Mouse (Mus musculus) stomach, embryonic 14.5 days (tissue): ENCODE results near the gene Lyar. TPM values are rescaled to one million over a fixed set of nuclear protein-coding genes. Genes with fewer than 3 reads are reported as not detected.
A peak's percentile ranks its signal among the peaks of the same experiment; 100 is the strongest.

Experiments
- ATAC-seq: fragments of 200-750 bp; cut with Nextera tagmentation; 2 replicates; pipeline ENCODE4 v1.8.0; 2017; ENCODE audit warnings: low read depth, moderate TSS enrichment; ENCODE audit not compliant: insufficient number of reproducible peaks, insufficient read depth, low FRiP score
- H3K27ac ChIP-seq: fragments of 300-500 bp; sonication (generic); 2 replicates; pipeline ENCODE4 v1.5.1; 2014; ENCODE audit warnings: mild to moderate bottlenecking, low read length, moderate library complexity, mixed read lengths
- H3K27me3 ChIP-seq: fragments of 300-500 bp; sonication (generic); 2 replicates; pipeline ENCODE4 v1.6.1; 2014; ENCODE audit warnings: low read length, control low read depth, mixed read lengths; ENCODE audit not compliant: control insufficient read depth, insufficient read depth
- H3K36me3 ChIP-seq: fragments of 300-500 bp; sonication (generic); 2 replicates; pipeline ENCODE4 v1.6.1; 2014; ENCODE audit warnings: mild to moderate bottlenecking, control low read depth, low read length, moderate library complexity, mixed read lengths; ENCODE audit not compliant: control insufficient read depth, insufficient read depth
- H3K4me1 ChIP-seq: fragments of 300-500 bp; sonication (generic); 2 replicates; pipeline ENCODE4 v1.6.1; 2014; ENCODE audit warnings: low read length, control low read depth, mixed read lengths; ENCODE audit not compliant: control insufficient read depth, insufficient read depth
- H3K4me2 ChIP-seq: fragments of 300-500 bp; sonication (generic); replicated peaks from 2 replicates; pipeline ENCODE4 v1.6.1; 2014; ENCODE audit warnings: low read depth, low read length, control low read depth
- H3K4me3 ChIP-seq: fragments of 300-500 bp; sonication (generic); 2 replicates; pipeline ENCODE4 v1.5.1; 2014; ENCODE audit warnings: low read depth, low read length, control low read depth
- H3K9ac ChIP-seq: fragments of 300-500 bp; sonication (generic); replicated peaks from 2 replicates; pipeline ENCODE4 v1.6.1; 2014; ENCODE audit warnings: low read depth, mild to moderate bottlenecking, control low read depth, low read length, moderate library complexity, mixed read lengths
- H3K9me3 ChIP-seq: fragments of 300-500 bp; sonication (generic); 2 replicates; pipeline ENCODE4 v1.6.1; 2016; ENCODE audit warnings: low read depth, low read length, control low read depth; ENCODE audit not compliant: control insufficient read depth
- WGBS: fragments of 180-500 bp; shearing (Covaris S2); extraction: QIAGEN DNeasy Blood & Tissue Kit; methylation state at CpG from one replicate; pipeline ENCODE4 v1.1.7; 2014; 5-methylcytosine and 5-hydroxymethylcytosine counted together
- polyA plus RNA-seq: library from polyadenylated mRNA; unstranded; fragments of >200 nt; fragmentation: Nextera tagmentation; extraction: Ambion mirVana; gene quantifications from 2 replicates; pipeline ENCODE4 v1.2.1, GENCODE M21; 2014

The Lyar gene
- polyA plus RNA-seq, 1 experiment from 2014 or later: 90.3 TPM

DNA sequence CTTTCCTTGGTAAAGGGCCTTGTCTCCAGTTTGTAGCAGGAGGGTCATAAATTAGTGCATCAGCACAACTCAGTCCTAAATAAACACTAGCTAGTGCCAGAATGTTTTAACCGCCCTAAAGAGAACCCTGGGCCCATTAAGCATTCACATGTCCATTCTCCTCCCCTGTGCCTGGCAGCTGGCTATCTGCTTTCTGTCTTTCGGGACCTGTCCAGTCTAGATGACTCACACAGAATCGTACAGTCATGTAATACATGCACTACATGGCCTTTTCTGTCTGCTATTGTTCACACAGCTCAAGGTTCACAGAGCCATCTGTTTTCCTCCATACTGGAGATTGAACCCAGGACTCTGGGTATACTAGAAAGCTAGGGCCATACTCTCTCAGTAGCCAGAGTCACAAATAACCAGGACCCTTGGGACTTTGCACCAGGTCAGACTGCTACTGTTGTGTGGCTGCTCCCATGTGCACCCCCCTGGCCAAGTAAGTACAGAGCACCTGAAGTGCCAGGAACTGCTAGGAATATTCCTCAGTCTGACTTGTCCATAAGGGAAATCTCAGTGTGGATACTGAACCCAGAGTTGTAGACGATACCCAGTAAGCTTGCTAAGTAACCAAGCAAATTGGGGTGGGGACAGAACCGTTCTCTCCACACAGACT is 23.3 kb upstream of the Lyar start:
- Histone ChIP-seq H3K27ac (no peak overlapping the region), H3K4me2 (no peak overlapping the region), H3K4me1 (no peaks in the 10 kb centered on the region), H3K9me3 (no peaks in the 10 kb centered on the region), H3K4me3 (no peak overlapping the region), H3K27me3 (no peaks in the 10 kb centered on the region), H3K36me3 (peaks cover 19% of the 10 kb centered on the region), H3K9ac (no peak overlapping the region)
- no peak for ATAC-seq
- WGBS: 65% methylated on average over 5 of the region's 5 CpGs

DNA sequence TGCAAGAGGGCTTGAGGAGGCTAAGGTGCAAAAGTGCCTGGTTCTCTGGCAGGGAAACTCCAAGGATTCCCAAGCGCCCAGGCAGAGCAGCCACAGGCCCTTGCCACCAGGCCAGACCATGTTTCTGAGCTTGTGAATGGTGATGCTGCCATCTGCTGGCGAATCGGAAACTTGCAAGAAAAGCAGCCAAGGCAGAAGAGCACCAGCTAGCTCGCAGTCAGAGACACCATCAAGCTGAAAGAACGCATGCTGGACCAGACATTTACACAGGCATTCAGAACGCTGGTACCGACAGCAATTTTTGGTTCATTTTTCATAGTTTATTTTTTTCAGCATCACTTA is 22.8 kb upstream of the Lyar start:
- Histone ChIP-seq H3K27ac (no peak overlapping the region), H3K4me2 (no peak overlapping the region), H3K27me3 (no peaks in the 10 kb centered on the region), H3K4me3 (no peak overlapping the region), H3K9me3 (no peaks in the 10 kb centered on the region), H3K36me3 (peaks cover 24% of the 10 kb centered on the region), H3K4me1 (no peaks in the 10 kb centered on the region), H3K9ac (no peak overlapping the region)
- no peak for ATAC-seq
- 14% methylated on average over 7 of the region's 7 CpGs for WGBS

DNA sequence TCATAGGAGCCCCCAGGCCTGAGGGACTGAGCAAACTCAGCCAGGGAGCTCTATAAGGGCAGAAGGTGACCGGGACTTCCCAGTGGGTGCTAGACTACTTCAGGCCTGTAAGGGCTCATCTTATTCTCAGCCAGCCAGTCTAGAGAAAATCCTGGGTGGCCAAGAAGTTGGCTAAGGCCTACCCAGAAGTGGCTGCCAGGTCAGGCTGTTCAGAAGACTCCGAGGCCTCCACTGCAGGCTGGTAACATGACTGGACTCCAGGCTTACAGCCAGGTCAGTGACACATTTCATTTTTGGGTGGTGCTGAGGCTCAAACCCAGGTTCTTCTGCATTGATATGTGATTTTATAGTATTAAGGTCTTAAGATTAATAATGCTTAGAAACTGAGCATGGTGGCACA is 20.6 kb upstream of the Lyar start:
- no peak overlapping the region for H3K27ac ChIP-seq
- no peaks in the 10 kb centered on the region for H3K9me3 ChIP-seq
- H3K36me3 ChIP-seq: peaks cover 37% of the 10 kb centered on the region
- H3K4me3 ChIP-seq: no peak overlapping the region
- H3K27me3 ChIP-seq: no peaks in the 10 kb centered on the region
- no peak for ATAC-seq
- 87% methylated on average over 2 of the region's 2 CpGs for WGBS
- no peak overlapping the region for H3K4me2 ChIP-seq
- no peaks in the 10 kb centered on the region for H3K4me1 ChIP-seq
- no peak overlapping the region for H3K9ac ChIP-seq

DNA sequence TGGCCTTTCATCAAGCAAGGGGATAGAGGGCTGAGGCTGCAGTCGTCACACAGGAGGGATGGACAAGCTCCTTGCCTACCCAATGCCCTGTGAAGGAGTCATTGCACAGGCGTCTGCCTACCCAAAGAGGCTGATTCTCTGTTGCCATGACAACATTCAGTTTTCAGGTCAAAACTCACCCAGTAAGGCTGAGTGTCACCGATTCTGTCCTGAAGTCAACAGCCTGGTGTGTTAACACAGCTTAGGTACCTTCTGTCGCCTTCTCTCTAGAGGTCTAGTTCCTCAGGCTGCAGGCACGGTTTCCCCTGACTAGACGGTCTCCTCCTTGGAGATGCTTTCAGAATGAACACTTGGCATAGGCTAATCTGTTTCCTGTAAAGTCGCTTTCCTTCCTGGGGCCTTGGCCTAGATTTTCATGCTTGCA is 15.0 kb upstream of the Lyar start:
- no peak overlapping the region for H3K4me2 ChIP-seq
- peaks cover 49% of the 10 kb centered on the region for H3K36me3 ChIP-seq
- no peak for ATAC-seq
- WGBS: 85% methylated on average over 7 of the region's 7 CpGs
- no peaks in the 10 kb centered on the region for H3K9me3 ChIP-seq
- H3K4me3 ChIP-seq: no peak overlapping the region
- no peak overlapping the region for H3K9ac ChIP-seq
- H3K27me3 ChIP-seq: no peaks in the 10 kb centered on the region
- no peak overlapping the region for H3K27ac ChIP-seq
- no peaks in the 10 kb centered on the region for H3K4me1 ChIP-seq

DNA sequence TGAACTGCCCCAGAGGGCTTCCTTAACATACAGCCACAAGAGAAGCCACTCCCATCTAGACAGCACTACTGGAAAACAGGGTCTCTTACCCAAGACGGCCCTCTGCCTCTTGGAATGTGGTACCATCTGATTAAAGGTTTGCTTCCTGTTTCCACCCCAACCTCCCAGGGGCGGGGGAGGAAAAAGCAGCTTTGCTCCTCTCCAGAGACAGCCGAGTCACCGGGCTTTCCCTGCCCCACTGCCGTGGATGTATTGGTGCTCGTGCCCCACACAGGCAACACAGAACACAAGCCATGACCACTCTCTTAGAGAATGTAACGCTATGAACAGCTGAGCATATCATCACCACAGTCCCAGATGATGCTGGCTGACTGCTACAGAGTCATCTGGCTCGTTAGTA is 11.3 kb upstream of the Lyar start:
- peaks cover 38% of the 10 kb centered on the region for H3K36me3 ChIP-seq
- WGBS: 77% methylated on average over 8 of the region's 8 CpGs
- H3K4me2 ChIP-seq: no peak overlapping the region
- no peak overlapping the region for H3K27ac ChIP-seq
- no peaks in the 10 kb centered on the region for H3K4me1 ChIP-seq
- H3K9me3 ChIP-seq: no peaks in the 10 kb centered on the region
- H3K9ac ChIP-seq: no peak overlapping the region
- no peaks in the 10 kb centered on the region for H3K27me3 ChIP-seq
- no peak overlapping the region for H3K4me3 ChIP-seq
- no peak for ATAC-seq

DNA sequence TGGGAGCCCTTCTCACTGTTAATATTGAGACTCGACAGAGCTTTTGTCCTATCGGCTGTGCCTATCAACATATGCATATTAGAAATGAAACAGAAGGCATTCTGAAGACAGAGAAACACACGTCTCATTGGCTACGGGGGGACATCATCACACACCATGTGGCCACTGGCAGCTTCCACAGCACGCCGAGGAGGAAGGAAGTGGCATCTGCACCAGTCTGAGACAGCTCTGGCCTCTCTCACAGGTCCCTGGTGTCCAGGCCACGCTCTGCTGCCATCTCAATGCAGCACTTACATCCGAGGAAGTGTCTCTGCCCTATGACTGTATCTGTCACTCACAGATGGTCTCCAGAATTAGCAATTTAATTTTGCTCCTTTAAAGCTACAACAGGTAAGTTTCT is 8.6 kb upstream of the Lyar start:
- H3K9ac ChIP-seq: no peak overlapping the region
- H3K4me3 ChIP-seq: no peak overlapping the region
- H3K27me3 ChIP-seq: no peaks in the 10 kb centered on the region
- H3K36me3 ChIP-seq: peaks cover 41% of the 10 kb centered on the region
- WGBS: 90% methylated on average over 8 of the region's 8 CpGs
- no peak overlapping the region for H3K27ac ChIP-seq
- no peaks in the 10 kb centered on the region for H3K4me1 ChIP-seq
- no peak for ATAC-seq
- no peak overlapping the region for H3K4me2 ChIP-seq
- no peaks in the 10 kb centered on the region for H3K9me3 ChIP-seq

DNA sequence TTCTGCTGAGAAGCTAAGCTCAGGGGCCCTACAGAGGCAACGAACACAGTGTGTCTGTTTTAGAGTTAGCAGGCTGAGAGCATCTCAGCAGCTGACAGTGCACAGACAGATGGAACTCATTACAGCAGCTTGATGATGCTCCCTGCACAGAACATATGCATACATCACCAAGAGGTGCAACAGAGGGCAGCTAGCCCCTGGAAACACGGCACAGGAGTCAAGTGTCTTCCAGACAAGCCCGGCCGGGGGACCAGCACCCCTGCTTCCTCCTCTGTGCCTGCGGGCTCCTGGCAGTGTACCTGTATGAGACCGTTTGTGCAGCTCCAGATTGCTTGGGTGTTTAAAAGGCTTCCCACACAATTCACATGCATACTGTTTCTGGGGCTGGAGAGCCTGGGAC is 7.3 kb upstream of the Lyar start:
- ATAC-seq: no peak
- Histone ChIP-seq H3K4me2 (no peak overlapping the region), H3K36me3 (peaks cover 43% of the 10 kb centered on the region), H3K9ac (no peak overlapping the region), H3K9me3 (no peaks in the 10 kb centered on the region), H3K4me1 (no peaks in the 10 kb centered on the region), H3K4me3 (no peak overlapping the region), H3K27me3 (no peaks in the 10 kb centered on the region), H3K27ac (no peak overlapping the region)
- WGBS: 75% methylated on average over 6 of the region's 6 CpGs

DNA sequence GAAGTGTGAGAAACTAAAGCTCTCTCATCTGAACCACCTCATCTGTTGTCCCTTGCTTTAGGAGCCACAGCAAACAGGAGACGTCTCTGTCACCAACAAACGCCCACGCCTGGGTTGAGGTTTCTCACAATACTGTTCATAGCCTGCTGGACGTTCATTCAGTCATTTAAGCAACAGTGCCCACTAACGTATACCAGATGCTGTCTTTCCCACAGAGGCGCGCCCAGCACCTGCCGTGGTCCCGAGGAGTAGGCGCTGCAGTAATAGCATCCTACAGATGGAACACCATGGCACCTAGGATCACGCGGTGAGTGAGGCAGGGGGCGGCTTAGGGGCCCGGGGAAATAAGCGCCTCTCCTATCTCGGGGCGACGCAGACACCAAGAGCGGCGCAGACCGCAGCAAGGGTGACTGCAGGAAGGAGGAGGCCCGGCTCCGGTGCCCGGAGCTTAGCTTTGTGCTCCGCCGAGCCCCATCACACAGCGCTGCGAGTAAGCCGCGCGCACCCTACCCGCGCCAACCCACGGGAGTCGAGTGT is 431 bp upstream of the Lyar start:
- H3K9me3 ChIP-seq: no peaks in the 10 kb centered on the region
- peaks cover 14% of the 10 kb centered on the region for H3K4me1 ChIP-seq
- H3K36me3 ChIP-seq: peaks cover 11% of the 10 kb centered on the region; the same call in 1 of the 2 replicates
- H3K4me3 ChIP-seq: peak overlapping the region; percentile 93
- H3K9ac ChIP-seq: peak overlapping the region; percentile 65
- ATAC-seq: peak; percentile 74
- H3K4me2 ChIP-seq: peak overlapping the region; percentile 45
- under 1% methylated on average over 35 of the region's 35 CpGs for WGBS
- H3K27ac ChIP-seq: 0 out of 2 replicates have a peak overlapping the region, but pooled peaks have one; percentile 48
- H3K27me3 ChIP-seq: no peaks in the 10 kb centered on the region

DNA sequence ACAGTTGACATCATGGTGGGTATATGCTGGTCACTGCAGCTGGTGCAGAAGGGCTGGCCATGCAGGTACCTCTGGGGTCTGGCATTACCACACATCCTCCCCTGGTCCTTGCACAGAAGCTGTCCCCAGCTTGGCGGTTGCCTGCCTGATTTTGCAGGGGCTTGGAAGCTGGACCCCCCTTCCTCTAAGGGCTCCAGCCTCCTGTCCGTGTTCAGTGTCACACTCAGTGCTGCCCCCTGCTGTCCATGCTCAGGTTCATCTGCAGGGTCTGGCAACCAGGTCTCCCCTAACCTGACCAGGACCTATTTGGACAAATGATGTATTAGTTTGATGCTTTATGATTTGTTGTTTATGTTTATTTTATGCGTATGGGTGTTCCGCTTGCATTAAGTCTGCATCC is 15.2 kb downstream of the Lyar start:
- no peak overlapping the region for H3K4me2 ChIP-seq
- H3K9ac ChIP-seq: no peak overlapping the region
- H3K36me3 ChIP-seq: peaks cover 19% of the 10 kb centered on the region
- no peak for ATAC-seq
- H3K27ac ChIP-seq: no peak overlapping the region
- H3K4me3 ChIP-seq: no peak overlapping the region
- H3K27me3 ChIP-seq: no peaks in the 10 kb centered on the region
- 59% methylated on average over 4 of the region's 4 CpGs for WGBS
- H3K4me1 ChIP-seq: no peaks in the 10 kb centered on the region
- H3K9me3 ChIP-seq: no peaks in the 10 kb centered on the region
